Mouse (Mus musculus) forebrain, embryonic 15.5 days (tissue): ENCODE measurements around the gene Rabep1. TPM values are rescaled to one million over a fixed set of nuclear protein-coding genes. Genes with fewer than 3 reads are reported as not detected.

Experiments
- ATAC-seq: fragments of 200-750 bp; cut with Nextera tagmentation; replicated peaks from 2 replicates; pipeline ENCODE4 v1.8.0; 2017; ENCODE audit warnings: mild to moderate bottlenecking, moderate TSS enrichment, moderate library complexity
- H3K27ac ChIP-seq: fragments of 300-500 bp; sonication (generic); replicated peaks from 2 replicates; pipeline ENCODE4 v1.5.1; 2015; ENCODE audit warnings: mild to moderate bottlenecking, inconsistent platforms
- H3K27me3 ChIP-seq: fragments of 300-500 bp; sonication (generic); 2 replicates; pipeline ENCODE4 v1.6.1; 2015; ENCODE audit warnings: inconsistent platforms
- H3K36me3 ChIP-seq: fragments of 300-500 bp; sonication (generic); 2 replicates; pipeline ENCODE4 v1.6.1; 2015; ENCODE audit warnings: mild to moderate bottlenecking, inconsistent platforms
- H3K4me1 ChIP-seq: fragments of 300-500 bp; sonication (generic); 2 replicates; pipeline ENCODE4 v1.6.1; 2015; ENCODE audit warnings: inconsistent platforms
- H3K4me2 ChIP-seq: fragments of 300-500 bp; sonication (generic); replicated peaks from 2 replicates; pipeline ENCODE4 v1.6.1; 2015; ENCODE audit warnings: mild to moderate bottlenecking, inconsistent platforms
- H3K4me3 ChIP-seq: fragments of 300-500 bp; sonication (generic); 2 replicates; pipeline ENCODE4 v1.5.1; 2015; ENCODE audit warnings: mild to moderate bottlenecking, inconsistent platforms
- H3K9ac ChIP-seq: fragments of 300-500 bp; sonication (generic); replicated peaks from 2 replicates; pipeline ENCODE4 v1.6.1; 2015; ENCODE audit warnings: mild to moderate bottlenecking, inconsistent platforms
- H3K9me3 ChIP-seq: fragments of 300-500 bp; sonication (generic); 2 replicates; pipeline ENCODE4 v1.6.1; 2016; ENCODE audit warnings: inconsistent platforms
- WGBS: fragments of 180-500 bp; shearing (Covaris S2); methylation state at CpG from one replicate; pipeline ENCODE4 v1.1.7; 2015; ENCODE audit warnings: mixed read lengths; 5-methylcytosine and 5-hydroxymethylcytosine counted together
- polyA plus RNA-seq: library from polyadenylated mRNA; unstranded; fragments of >200 nt; fragmentation: Nextera tagmentation; extraction: Ambion mirVana; gene quantifications from 2 replicates; pipeline ENCODE4 v1.2.1, GENCODE M21; 2015

The Rabep1 gene
- polyA plus RNA-seq, 1 experiment from 2014 or later = 85.1 TPM

- no peak for ATAC-seq
- 88% methylated on average over 2 of the region's 2 CpGs for WGBS
Measured at GRCm38 (mm10) chr11:70917896-70918295, 73.3 kb downstream of the Rabep1 start.

GRCm38 (mm10) chr11:70919524-70919923 is 74.9 kb downstream of the Rabep1 start:
- Histone ChIP-seq H3K4me2 (no peak overlapping the region), H3K9ac (no peak overlapping the region), H3K4me3 (no peak overlapping the region), H3K27me3 (no peaks in the 10 kb centered on the region), H3K27ac (no peak overlapping the region), H3K9me3 (no peaks in the 10 kb centered on the region), H3K4me1 (no peaks in the 10 kb centered on the region), H3K36me3 (peaks cover 42% of the 10 kb centered on the region)
- ATAC-seq = no peak
- WGBS = 93% methylated on average over 4 of the region's 4 CpGs

More at GRCm38 (mm10) chr11:70917896-70918295, 73.3 kb downstream of the Rabep1 start:
- no peak overlapping the region for H3K4me3 ChIP-seq
- H3K27me3 ChIP-seq = no peaks in the 10 kb centered on the region
- no peak overlapping the region for H3K4me2 ChIP-seq
- no peak overlapping the region for H3K27ac ChIP-seq
- H3K9ac ChIP-seq = no peak overlapping the region
- H3K9me3 ChIP-seq = no peaks in the 10 kb centered on the region
- H3K36me3 ChIP-seq = peaks cover 32% of the 10 kb centered on the region
- H3K4me1 ChIP-seq = no peaks in the 10 kb centered on the region

GRCm38 (mm10) chr11:70931461-70931860 is 86.9 kb downstream of the Rabep1 start:
- H3K27ac ChIP-seq = no peak overlapping the region
- WGBS = 82% methylated on average over 5 of the region's 5 CpGs
- peaks cover 37% of the 10 kb centered on the region for H3K36me3 ChIP-seq
- H3K4me2 ChIP-seq = no peak overlapping the region
- H3K9ac ChIP-seq = no peak overlapping the region
- no peaks in the 10 kb centered on the region for H3K4me1 ChIP-seq
- no peaks in the 10 kb centered on the region for H3K27me3 ChIP-seq
- H3K9me3 ChIP-seq = no peaks in the 10 kb centered on the region
- H3K4me3 ChIP-seq = no peak overlapping the region
- no peak for ATAC-seq

- Histone ChIP-seq H3K9ac (no peak overlapping the region), H3K4me2 (no peak overlapping the region), H3K27me3 (no peaks in the 10 kb centered on the region), H3K4me1 (no peaks in the 10 kb centered on the region), H3K4me3 (no peak overlapping the region), H3K36me3 (peaks cover 62% of the 10 kb centered on the region), H3K9me3 (no peaks in the 10 kb centered on the region), H3K27ac (no peak overlapping the region)
- 76% methylated on average over 7 of the region's 7 CpGs for WGBS
- ATAC-seq = no peak
Measured at GRCm38 (mm10) chr11:70935316-70935715, 90.7 kb downstream of the Rabep1 start.

- Histone ChIP-seq H3K9ac (no peak overlapping the region), H3K4me2 (no peak overlapping the region), H3K4me1 (no peaks in the 10 kb centered on the region), H3K9me3 (no peaks in the 10 kb centered on the region), H3K27me3 (no peaks in the 10 kb centered on the region), H3K27ac (no peak overlapping the region), H3K36me3 (peaks cover 86% of the 10 kb centered on the region), H3K4me3 (no peak overlapping the region)
- no peak for ATAC-seq
- 73% methylated on average over 1 of the region's 1 CpGs for WGBS
Measured at GRCm38 (mm10) chr11:70942596-70942995, 98.0 kb downstream of the Rabep1 start.

- Histone ChIP-seq H3K27ac (no peak overlapping the region), H3K4me3 (no peak overlapping the region), H3K4me2 (no peak overlapping the region), H3K4me1 (no peaks in the 10 kb centered on the region), H3K9ac (no peak overlapping the region), H3K27me3 (no peaks in the 10 kb centered on the region), H3K9me3 (no peaks in the 10 kb centered on the region), H3K36me3 (peaks cover 86% of the 10 kb centered on the region)
- ATAC-seq = no peak
- 90% methylated on average over 7 of the region's 7 CpGs for WGBS
Measured at GRCm38 (mm10) chr11:70943651-70944050, 99.1 kb downstream of the Rabep1 start.

- Histone ChIP-seq H3K4me1 (no peaks in the 10 kb centered on the region), H3K4me3 (no peak overlapping the region), H3K36me3 (peaks cover 88% of the 10 kb centered on the region), H3K27ac (no peak overlapping the region), H3K4me2 (no peak overlapping the region), H3K9ac (no peak overlapping the region), H3K9me3 (no peaks in the 10 kb centered on the region), H3K27me3 (no peaks in the 10 kb centered on the region)
- no peak for ATAC-seq
- 93% methylated on average over 4 of the region's 4 CpGs for WGBS
Measured at GRCm38 (mm10) chr11:70944935-70945817, 100.6 kb downstream of the Rabep1 start.

GRCm38 (mm10) chr11:70954711-70955110 is 110.1 kb downstream of the Rabep1 start:
- Histone ChIP-seq H3K4me1 (no peaks in the 10 kb centered on the region), H3K4me2 (no peak overlapping the region), H3K27me3 (no peaks in the 10 kb centered on the region), H3K4me3 (no peak overlapping the region), H3K27ac (no peak overlapping the region), H3K9ac (no peak overlapping the region), H3K36me3 (peaks cover 92% of the 10 kb centered on the region), H3K9me3 (no peaks in the 10 kb centered on the region)
- 90% methylated on average over 4 of the region's 4 CpGs for WGBS
- no peak for ATAC-seq

GRCm38 (mm10) chr11:70960786-70961554 is 116.4 kb downstream of the Rabep1 start:
- no peaks in the 10 kb centered on the region for H3K27me3 ChIP-seq
- no peaks in the 10 kb centered on the region for H3K9me3 ChIP-seq
- no peak for ATAC-seq
- H3K36me3 ChIP-seq = peaks cover 88% of the 10 kb centered on the region
- WGBS = 88% methylated on average over 5 of the region's 5 CpGs
- no peak overlapping the region for H3K4me3 ChIP-seq
- H3K4me2 ChIP-seq = no peak overlapping the region
- H3K4me1 ChIP-seq = no peaks in the 10 kb centered on the region
- no peak overlapping the region for H3K27ac ChIP-seq
- H3K9ac ChIP-seq = no peak overlapping the region

- Histone ChIP-seq H3K36me3 (peaks cover 64% of the 10 kb centered on the region), H3K9me3 (no peaks in the 10 kb centered on the region), H3K4me2 (no peak overlapping the region), H3K27me3 (no peaks in the 10 kb centered on the region), H3K27ac (no peak overlapping the region), H3K4me1 (peaks cover 17% of the 10 kb centered on the region), H3K9ac (no peak overlapping the region), H3K4me3 (no peak overlapping the region)
- ATAC-seq = no peak
- 77% methylated on average over 4 of the region's 4 CpGs for WGBS
Measured at GRCm38 (mm10) chr11:70964222-70964907, 119.8 kb downstream of the Rabep1 start.

- no peaks in the 10 kb centered on the region for H3K9me3 ChIP-seq
- peaks cover 29% of the 10 kb centered on the region for H3K36me3 ChIP-seq
- WGBS = under 1% methylated on average over 25 of the region's 25 CpGs
- H3K27ac ChIP-seq = peak overlapping the region; percentile 94
- ATAC-seq = peak; percentile 15
- peak overlapping the region; percentile 97 for H3K9ac ChIP-seq
- peaks cover 25% of the 10 kb centered on the region for H3K4me1 ChIP-seq
- H3K4me2 ChIP-seq = peak overlapping the region; percentile 83
- H3K4me3 ChIP-seq = peak overlapping the region; percentile 89
- no peaks in the 10 kb centered on the region for H3K27me3 ChIP-seq
Measured at GRCm38 (mm10) chr11:70969271-70969794, 124.8 kb downstream of the Rabep1 start.
